Mouse (Mus musculus) ES-E14 (cell line): ENCODE data around the gene Ddx21.

Experiments used
- CHD2 ChIP-seq: IDR thresholded peaks from 2 replicates; pipeline ENCODE4 v1.6.1; 2014; ENCODE audit warnings: mild to moderate bottlenecking, low read depth, low read length, inconsistent platforms
- HCFC1 ChIP-seq: IDR thresholded peaks from 2 replicates; pipeline ENCODE4 v1.6.1; 2012; ENCODE audit warnings: low read length, inconsistent platforms, borderline replicate concordance; ENCODE audit not compliant: insufficient read depth
- MAFK ChIP-seq: IDR thresholded peaks from 2 replicates; pipeline ENCODE4 v1.6.1; 2014; ENCODE audit warnings: mild to moderate bottlenecking, low read depth, low read length, inconsistent platforms; ENCODE audit not compliant: insufficient read depth

GRCm38 (mm10) chr10:62541499-62541898 lies 60.6 kb downstream of the Ddx21 start:
- TF ChIP-seq HCFC1 (no peak), CHD2 (no peak), MAFK (no peak)
